Mouse (Mus musculus) embryonic stem cell, embryonic (primary cell): ENCODE results near the gene Zbtb24.
"Not testable (repeated sequence)": the region's sequence is repeated elsewhere in the genome, so short reads cannot be mapped to it uniquely, and the experiment has no call there.

Experiments used
- CTCF ChIA-PET, 4 experiments: fragments of 300-600 bp in 2 of 4; fragments of 350-600 bp in 2 of 4; sonication (Branson Sonifier 250); formaldehyde crosslinking; loops; one replicate each; lab custom pipeline; 2022; ENCODE audit warnings: inconsistent platforms in 2 of 4; lab: Charles Lee
- POLR2A ChIA-PET, 4 experiments: fragments of 300-600 bp in 2 of 4; fragments of 350-600 bp in 2 of 4; sonication (Branson Sonifier 250); formaldehyde crosslinking; loops; one replicate each; lab custom pipeline; 2022; ENCODE audit warnings: antibody characterized with exemption in 4 of 4, inconsistent platforms in 1 of 4; lab: Charles Lee

The Zbtb24 gene

GRCm38 (mm10) chr10:41450137-41450670 is at the start of gene Zbtb24:
Zbtb24 (plus strand) TSS chr10:41450383.
- ChIA-PET CTCF (interaction anchor here in 3 of 4 experiments (0.8 to 3.7 kb wide), 9 partner anchors 9 to 510 kb away, joined by 3 to 28 read pairs (median 3); no protein-coding TSS in a partner anchor), POLR2A (interaction anchor here (0.5 to 10.1 kb wide), 62 partner anchors 10 to 1659 kb away, joined by 3 to 134 read pairs (median 6); partner anchors contain the start of genes Cd164 (in 3 of the 4), Mical1 (in 3 of the 4), Ppil6 (in 3 of the 4) and Smpd2 (in 3 of the 4))

DNA sequence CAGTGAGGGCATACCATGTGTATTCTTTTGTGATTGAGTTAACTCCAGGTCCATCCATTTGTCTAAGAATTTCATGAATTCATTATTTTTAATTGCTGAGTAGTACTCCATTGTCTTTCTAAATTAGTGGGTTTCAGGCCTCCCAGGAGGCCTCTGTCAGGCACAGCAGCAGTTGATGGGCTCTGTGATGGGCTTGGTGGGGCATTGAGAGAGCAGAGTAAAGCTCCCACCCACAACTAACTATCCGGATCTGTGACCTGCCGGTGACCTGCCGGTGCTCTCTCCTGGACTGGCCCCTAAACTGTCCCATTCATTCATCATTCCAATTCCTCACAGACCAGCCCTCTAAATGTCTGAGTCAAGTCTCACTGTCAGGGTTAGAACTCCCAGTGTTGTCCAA is 49.1 kb upstream of the Zbtb24 start:
- CTCF ChIA-PET, result interaction anchor here in 2 of 4 experiments (0.7 to 2.4 kb wide), 3 partner anchors 21 to 97 kb away, joined by 3 to 5 read pairs (median 5); partner anchors contain the start of gene Ak9 (in 1 of the 2)
- POLR2A ChIA-PET, result interaction anchor here (0.5 to 0.9 kb wide), 6 partner anchors 9 to 192 kb away, joined by 3 to 8 read pairs (median 3); partner anchors contain the start of gene Zbtb24 (in 1 of the 4)

DNA sequence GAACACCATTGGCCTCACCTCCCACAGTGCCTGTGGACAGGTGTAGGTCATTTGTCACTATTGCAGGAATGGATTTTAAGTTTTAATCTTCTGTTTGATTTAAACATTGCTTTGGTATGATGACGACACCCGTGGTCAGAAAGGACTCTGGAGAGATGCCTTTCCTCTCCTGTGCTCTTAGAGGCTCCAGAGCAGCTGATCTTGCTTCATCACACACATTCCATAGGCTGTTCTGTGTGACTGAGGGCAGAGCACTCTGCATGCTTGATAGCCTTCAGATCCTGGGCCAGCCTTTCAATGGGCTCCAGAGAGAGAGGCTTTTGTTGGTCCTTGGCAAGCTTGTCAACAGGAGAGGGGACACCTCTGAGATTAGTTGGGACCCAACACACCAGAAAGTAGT is 46.8 kb upstream of the Zbtb24 start:
- ChIA-PET CTCF (interaction anchor here in 1 of 4 experiments (0.6 kb wide), 1 partner anchor 11 kb away, joined by 6 read pairs; no protein-coding TSS in a partner anchor), POLR2A (no interaction called here)

DNA sequence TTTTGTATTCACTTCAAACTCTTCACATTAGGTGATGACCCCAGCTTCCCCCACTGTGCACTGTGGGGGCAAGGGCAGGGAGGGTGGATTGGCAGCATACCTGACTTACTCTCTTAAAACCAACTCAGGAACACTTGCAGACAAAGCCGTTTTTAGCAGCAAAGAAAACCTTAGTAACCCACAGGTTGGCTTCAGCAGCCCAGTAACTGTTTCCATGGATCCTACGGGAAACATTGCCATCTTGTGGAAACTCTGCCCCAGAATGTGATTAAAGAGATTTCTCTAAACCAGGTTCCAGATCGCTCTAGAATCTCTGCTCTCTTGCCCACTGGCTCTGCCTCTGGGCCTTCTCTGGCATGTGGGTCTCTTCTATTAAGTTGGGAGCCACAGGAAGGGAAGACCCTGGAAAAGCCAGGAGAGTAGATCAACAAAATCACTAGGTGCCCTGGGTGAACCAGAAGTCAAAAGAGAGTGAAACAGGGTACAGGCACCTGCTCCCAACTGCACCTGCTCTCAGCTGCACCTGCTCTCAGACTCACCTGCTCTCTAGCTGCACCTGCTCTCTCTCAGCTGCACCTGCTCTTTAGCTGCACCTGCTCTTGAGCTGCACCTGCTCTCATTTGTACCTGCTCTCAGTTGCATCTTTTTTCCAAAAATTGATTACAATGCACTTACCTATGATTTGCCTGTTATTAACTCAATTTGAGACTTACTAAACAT is 46.1 kb upstream of the Zbtb24 start:
- CTCF ChIA-PET, result no interaction called here
- POLR2A ChIA-PET, result interaction anchor here in 1 of 4 experiments (0.6 kb wide), 1 partner anchor 870 kb away, joined by 5 read pairs; no protein-coding TSS in a partner anchor

DNA sequence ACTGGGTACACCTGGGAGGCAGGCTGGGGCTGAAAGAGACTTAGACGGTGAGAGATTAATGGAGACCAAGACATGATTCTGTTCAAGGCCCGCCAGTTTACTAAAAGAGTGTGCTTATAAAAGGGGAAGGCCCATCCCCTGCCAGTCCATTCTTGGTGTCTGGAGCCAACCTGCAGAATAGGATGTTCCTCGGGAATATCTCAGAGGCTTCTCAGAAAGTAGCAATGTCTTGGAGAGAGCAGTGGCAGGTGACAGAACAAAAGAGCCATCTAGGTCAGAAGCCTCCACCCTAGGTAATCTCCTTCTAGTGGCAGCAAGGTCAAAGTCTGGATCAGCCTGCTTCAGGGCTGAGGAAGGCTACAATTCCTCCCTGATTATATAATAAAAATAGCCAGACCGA is 40.0 kb upstream of the Zbtb24 start:
- CTCF ChIA-PET, POLR2A ChIA-PET: not testable (repeated sequence)

DNA sequence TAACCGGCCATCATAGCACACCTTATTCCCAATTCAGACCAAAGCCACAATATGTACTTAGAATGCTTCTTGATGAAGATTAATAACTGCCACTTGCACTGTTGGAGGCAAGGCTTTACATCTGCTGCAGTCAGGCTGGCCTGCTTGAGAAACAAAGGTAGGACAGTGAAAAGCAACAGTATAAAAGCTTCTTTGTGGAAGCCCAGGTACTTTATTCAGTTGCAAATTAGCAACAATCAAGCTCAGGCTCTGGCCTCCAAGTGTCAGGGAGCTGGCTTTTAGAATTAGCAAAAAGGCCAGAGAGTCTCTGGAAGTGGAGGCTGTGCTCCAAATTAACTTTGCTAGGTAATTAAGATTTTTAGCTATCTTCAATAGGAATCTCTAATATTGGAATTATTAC is 39.4 kb upstream of the Zbtb24 start:
- POLR2A ChIA-PET, CTCF ChIA-PET: not testable (repeated sequence)

DNA sequence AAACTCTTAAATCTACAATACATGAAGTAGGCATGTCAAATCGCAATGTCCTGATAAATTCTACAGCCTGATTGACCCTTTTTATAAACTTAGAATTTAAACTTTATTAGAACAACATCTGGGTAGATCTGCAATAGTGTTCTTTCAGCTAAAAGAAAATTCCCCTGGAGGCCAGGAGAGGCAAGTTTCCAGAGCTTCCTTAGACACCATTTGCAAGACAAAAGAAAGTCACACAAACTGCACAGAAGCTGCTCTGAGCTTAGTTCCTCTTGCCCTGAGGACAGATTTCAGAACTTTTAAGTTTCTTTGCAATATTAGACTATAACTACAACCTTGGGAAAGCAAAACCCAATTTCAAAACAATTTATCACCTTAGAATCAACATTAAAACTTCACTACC is 36.7 kb upstream of the Zbtb24 start:
- ChIA-PET POLR2A (interaction anchor here in 2 of 4 experiments (0.6 to 1.8 kb wide), 4 partner anchors 12 to 435 kb away, joined by 3 to 4 read pairs (median 4); partner anchors contain the start of gene Cd164 (in 1 of the 2)), CTCF (interaction anchor here in 1 of 4 experiments (0.6 kb wide), 1 partner anchor 22 kb away, joined by 3 read pairs; no protein-coding TSS in a partner anchor)

GRCm38 (mm10) chr10:41415368-41415767 is 34.8 kb upstream of the Zbtb24 start:
- POLR2A ChIA-PET, result interaction anchor here in 2 of 4 experiments (1.2 to 1.6 kb wide), 2 partner anchors 14 to 35 kb away, joined by 3 read pairs; partner anchors contain the start of gene Zbtb24 (in 1 of the 2)
- CTCF ChIA-PET, result not testable (repeated sequence)

DNA sequence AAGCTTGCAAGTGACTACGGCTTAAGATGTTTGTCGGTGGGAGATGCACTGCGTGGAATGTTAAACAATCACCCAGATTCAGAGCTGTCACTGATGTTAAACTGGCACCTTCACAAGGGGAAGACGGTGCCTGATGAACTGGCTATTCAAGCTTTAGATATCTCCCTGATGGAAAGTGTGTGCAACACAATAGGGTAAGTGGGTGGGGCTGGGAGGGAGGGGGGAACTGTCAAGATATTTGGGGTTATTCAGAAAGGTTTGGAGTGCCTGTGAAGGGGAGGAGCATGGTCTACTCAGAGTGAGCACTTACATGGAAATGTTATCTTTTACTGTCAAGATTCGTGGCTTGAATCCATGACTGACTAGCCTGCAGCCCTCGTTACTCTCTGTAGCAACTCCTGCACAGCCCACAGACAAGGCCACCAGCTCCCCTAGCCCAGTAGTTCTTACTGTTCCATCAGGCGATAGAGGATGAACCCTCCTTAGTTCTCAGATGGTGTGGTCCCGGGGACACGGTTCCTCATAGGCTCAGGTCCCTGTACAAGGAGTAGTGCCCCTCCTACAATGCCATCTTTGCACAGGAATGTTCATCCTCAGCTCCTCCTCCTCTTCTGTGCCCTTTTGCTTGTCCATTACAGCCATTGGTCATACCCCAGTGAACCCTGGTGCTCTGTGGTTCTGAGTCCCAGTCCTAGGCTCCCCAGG is 29.5 kb upstream of the Zbtb24 start:
- POLR2A ChIA-PET, result interaction anchor here in 3 of 4 experiments (0.6 to 1.6 kb wide), 9 partner anchors 9 to 592 kb away, joined by 3 to 5 read pairs (median 3); no protein-coding TSS in a partner anchor
- CTCF ChIA-PET, result interaction anchor here in 1 of 4 experiments (1.1 to 1.6 kb wide), 2 partner anchors 12 to 14 kb away, joined by 3 to 5 read pairs; no protein-coding TSS in a partner anchor

- CTCF ChIA-PET, result no interaction called here
- POLR2A ChIA-PET, result interaction anchor here in 1 of 4 experiments (0.7 kb wide), 1 partner anchor 54 kb away, joined by 3 read pairs; no protein-coding TSS in a partner anchor
Measured at GRCm38 (mm10) chr10:41423681-41424080, 26.5 kb upstream of the Zbtb24 start.

DNA sequence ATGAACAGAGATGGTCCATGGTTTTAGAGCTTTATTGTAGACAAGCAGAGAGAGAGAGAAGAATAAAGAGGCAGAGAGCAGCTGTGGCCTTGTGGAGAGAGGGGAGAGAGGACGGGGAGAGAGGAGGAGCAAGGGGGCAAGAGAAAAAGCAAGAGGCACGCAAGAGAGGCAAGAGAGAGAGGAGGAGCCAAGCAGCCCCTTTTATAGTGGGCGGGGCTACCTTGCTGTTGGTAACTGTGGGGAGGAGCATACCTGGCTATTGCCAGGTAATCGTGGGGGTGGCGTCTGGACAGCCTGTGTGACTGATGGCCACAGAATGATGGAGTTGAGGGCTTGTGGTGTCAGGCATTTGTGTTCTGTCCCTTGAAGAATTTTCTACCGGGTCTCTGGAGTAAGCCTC is 23.8 kb upstream of the Zbtb24 start:
- ChIA-PET POLR2A (interaction anchor here in 3 of 4 experiments (0.7 to 1.5 kb wide), 8 partner anchors 8 to 101 kb away, joined by 3 to 8 read pairs (median 4); partner anchors contain the start of gene Cd164 (in 1 of the 3)), CTCF (interaction anchor here in 1 of 4 experiments (0.6 kb wide), 1 partner anchor 1083 kb away, joined by 3 read pairs; no protein-coding TSS in a partner anchor)

DNA sequence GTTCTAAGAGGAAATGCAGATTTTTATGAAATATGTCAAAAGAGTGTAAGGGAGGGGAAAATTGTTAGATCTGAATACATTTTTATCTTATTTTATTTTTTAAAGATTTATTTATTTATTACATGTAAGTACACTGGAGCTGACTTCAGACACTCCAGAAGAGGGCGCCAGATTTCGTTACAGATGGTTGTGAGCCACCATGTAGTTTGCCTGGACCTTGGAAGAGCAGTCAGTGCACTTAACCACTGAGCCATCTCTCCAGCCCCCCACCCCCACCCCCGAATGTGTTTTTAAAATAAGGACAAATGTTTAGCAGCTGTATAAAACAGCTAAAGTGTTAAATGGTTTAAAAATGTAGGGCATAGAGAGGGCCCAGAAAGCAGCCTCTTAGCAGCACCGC is 15.6 kb upstream of the Zbtb24 start:
- ChIA-PET POLR2A (interaction anchor here (0.5 to 5.7 kb wide), 49 partner anchors 9 to 1397 kb away, joined by 3 to 134 read pairs (median 5); partner anchors contain the start of genes Cd164 (in 3 of the 4), Zbtb24 (in 3 of the 4), Ak9 (in 2 of the 4) and Fig4 (in 2 of the 4)), CTCF (interaction anchor here (0.5 to 2.1 kb wide), 35 partner anchors 11 to 1808 kb away, joined by 3 to 48 read pairs (median 4); partner anchors contain the start of genes Zbtb24 (in 2 of the 4), Ak9 (in 1 of the 4), Mical1 (in 1 of the 4) and Ppil6 (in 1 of the 4))

DNA sequence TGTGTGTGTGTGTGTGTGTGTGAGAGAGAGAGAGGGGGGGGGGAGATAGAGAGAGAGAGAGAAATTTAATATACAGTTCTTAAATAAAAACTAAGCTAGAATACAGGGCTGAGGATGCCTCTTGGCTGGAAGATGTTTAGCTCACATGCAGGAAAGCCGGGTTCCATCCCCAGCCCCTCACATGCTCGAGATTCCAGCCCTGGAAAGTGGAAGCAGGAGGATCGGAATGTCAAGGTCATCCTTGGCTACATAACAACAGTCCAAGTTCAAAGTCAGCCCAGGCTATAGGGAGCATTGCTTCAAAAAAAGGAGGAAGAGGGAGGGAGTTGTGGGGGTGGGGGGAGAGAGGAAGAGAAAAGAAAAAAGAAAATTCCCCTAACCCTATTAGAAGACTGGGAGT is 15.0 kb upstream of the Zbtb24 start:
- ChIA-PET CTCF (interaction anchor here (0.5 to 2.1 kb wide), 48 partner anchors 11 to 1809 kb away, joined by 3 to 48 read pairs (median 4); partner anchors contain the start of genes Zbtb24 (in 2 of the 4), Ak9 (in 1 of the 4), Mical1 (in 1 of the 4) and Ppil6 (in 1 of the 4)), POLR2A (interaction anchor here (0.5 to 5.7 kb wide), 57 partner anchors 9 to 1397 kb away, joined by 3 to 134 read pairs (median 5); partner anchors contain the start of genes Cd164 (in 3 of the 4), Zbtb24 (in 3 of the 4), Ak9 (in 2 of the 4) and Fig4 (in 2 of the 4))

GRCm38 (mm10) chr10:41448216-41448615 is 2.0 kb upstream of the Zbtb24 start:
- POLR2A ChIA-PET, result interaction anchor here in 3 of 4 experiments (0.7 to 10.1 kb wide), 10 partner anchors 12 to 188 kb away, joined by 4 to 134 read pairs (median 36); partner anchors contain the start of genes Cd164 (in 1 of the 3) and Mical1 (in 1 of the 3)
- CTCF ChIA-PET, result interaction anchor here in 1 of 4 experiments (3.7 kb wide), 1 partner anchor 14 kb away, joined by 28 read pairs; no protein-coding TSS in a partner anchor

DNA sequence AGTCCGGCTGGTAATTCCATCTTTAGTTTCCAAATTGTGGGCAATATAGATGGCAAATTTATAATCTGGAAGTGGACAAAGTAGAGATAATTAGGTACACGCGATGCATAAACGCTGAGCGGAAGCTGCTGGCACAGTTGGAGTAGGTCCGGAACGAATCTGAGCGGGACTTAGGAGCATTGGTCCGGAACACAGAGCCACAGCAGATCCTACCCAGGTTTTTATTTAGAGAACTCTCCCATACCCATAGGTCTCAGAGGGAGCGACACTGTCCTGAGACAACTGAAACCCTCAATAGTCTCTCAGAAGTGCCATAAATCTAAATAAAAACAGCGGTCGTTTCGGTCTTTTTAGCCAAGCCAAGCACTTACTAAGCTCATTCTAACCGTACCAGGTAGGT is 499 bp upstream of the Zbtb24 start:
- ChIA-PET CTCF (interaction anchor here in 3 of 4 experiments (0.7 to 3.7 kb wide), 9 partner anchors 9 to 378 kb away, joined by 3 to 28 read pairs (median 3); no protein-coding TSS in a partner anchor), POLR2A (interaction anchor here (0.5 to 10.1 kb wide), 58 partner anchors 11 to 1201 kb away, joined by 3 to 134 read pairs (median 6); partner anchors contain the start of genes Cd164 (in 3 of the 4), Mical1 (in 3 of the 4), Ppil6 (in 3 of the 4) and Smpd2 (in 3 of the 4))

DNA sequence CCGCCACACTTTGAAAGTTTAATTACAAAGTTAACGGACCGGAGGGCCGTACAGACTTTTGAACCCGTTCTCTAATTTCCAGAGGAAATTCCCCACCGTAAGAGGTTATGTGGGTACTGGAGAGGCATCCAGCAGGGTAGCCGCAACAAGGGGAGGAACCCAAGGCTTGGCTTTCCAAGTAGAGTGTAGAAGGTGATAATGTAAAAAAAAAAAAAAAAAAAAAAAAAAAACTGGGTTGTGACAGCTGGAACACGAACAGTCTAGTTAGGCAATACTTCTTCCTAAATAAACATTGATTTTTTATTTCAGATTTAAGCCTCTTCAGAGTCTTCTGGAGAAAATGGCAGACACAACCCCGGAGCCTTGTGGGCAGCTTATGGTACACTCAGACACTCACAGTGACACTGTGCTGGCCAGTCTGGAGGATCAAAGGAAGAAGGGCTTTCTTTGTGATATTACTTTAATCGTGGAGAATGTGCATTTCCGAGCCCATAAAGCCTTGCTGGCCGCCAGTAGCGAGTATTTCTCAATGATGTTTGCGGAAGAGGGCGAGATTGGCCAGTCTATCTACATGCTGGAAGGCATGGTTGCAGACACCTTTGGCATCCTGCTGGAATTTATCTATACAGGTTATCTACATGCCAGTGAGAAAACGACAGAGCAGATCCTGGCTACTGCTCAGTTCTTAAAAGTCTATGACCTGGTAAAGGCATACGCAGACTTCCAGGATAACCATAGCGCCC is 768 bp downstream of the Zbtb24 start:
- POLR2A ChIA-PET, result interaction anchor here (0.6 to 10.1 kb wide), 59 partner anchors 10 to 1203 kb away, joined by 3 to 134 read pairs (median 7); partner anchors contain the start of genes Cd164 (in 3 of the 4), Mical1 (in 3 of the 4), Ppil6 (in 3 of the 4) and Smpd2 (in 3 of the 4)
- CTCF ChIA-PET, result interaction anchor here in 3 of 4 experiments (0.7 to 3.7 kb wide), 8 partner anchors 8 to 510 kb away, joined by 3 to 28 read pairs (median 3); no protein-coding TSS in a partner anchor
